Mouse (Mus musculus): ENCODE measurements around the gene Pim3. TPM values are rescaled to one million over a fixed set of nuclear protein-coding genes. Genes with fewer than 3 reads are reported as not detected.

Gene Pim3
- total RNA-seq, 1 experiment from 2014 or later: 76.5 TPM

DNA sequence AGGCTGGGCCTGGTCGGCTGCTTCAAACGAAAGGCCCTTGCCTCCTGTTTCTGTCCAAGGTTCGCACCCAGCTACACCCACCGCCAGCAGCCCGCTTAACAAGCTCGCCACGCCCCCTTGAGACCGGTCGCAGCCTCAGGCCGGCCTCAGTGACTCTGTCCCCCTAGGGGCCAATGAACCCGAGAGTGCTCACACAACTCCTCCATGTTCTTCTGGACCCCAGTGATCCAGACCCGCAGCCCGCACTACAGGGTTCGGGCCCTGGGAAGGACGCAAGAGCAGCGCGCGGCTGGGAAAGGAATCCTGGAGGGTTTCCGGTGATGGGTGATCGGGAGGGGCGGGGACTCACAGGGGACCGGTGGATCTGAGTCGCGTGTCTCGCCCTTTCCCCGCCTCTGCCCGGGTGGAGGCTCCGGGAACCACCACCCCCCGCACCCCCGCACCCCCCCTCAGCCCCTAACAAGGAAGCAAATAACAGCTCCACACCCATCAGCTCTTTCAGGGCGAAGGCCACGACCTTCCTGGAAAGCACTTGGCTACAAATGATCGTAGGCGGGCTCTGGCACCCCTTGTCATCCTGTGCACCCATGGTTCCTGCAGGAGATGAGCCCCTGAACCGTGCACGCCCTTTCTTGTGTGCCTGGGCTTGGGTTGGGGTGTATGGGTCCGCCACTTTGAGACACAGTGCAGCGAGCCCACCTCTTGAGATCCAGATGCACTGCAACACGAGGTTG is 24.6 kb upstream of the Pim3 start:
- peak; percentile 88 for DNase-seq

DNA sequence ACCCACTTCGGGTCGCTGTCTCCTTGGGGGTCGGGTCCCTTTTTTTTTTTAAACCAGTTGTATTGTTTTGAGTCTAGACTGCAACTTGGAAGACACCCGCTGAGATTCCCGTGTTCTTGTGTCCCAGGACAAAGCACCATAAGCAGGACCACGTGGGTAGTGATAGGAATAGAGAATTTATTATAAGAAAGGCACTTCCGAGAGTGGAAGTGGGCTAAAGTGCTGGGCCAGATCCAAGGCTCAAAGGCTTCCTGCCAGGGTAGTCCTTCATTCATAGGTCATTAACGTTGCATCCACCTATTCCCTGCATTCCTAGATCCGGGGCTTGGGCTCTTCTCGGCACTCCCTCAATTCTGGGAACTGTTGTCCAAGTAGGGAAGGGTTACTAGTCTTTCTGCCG is 24.0 kb upstream of the Pim3 start:
- DNase-seq: peak; percentile 77

DNA sequence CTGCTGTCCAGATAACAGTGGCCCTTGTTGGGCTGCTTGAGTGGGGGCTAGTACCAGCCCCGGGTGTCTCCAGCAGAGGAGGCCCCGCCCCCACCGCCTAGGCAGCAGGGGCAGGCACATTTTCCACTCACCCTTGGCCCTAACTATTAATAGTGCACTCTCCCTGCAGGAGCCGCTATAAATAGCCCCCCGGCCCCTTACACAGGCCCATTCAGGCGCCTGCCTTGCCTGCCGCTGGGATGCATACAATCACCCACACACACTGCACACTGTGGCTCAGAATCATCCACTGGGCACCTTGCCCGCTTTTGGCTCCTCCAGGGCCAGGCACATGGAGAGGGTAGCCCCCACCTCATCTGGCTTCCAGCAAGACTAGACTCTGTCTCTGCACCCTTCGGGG is 22.7 kb upstream of the Pim3 start:
- peak; percentile 72 for DNase-seq

DNA sequence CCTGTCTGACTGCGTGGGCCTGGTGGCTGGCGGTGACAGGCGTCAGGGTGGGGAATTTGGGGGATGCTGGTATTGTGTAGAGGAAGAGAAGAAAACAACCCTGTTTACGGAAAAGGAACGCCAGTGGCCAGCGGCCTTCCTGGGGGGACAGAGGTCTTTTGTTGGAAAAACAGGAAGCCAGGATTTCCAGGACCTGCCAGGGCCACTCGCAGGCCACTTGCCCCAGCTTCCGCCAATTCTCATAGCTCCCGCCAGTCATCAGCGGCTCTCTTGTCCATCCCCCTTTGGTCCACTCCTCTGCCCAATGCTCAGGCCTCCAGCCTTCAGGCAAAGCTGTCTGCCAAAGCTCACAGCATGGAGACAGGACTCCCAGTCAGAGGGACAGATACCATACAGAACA is 21.9 kb upstream of the Pim3 start:
- DNase-seq: peak; percentile 68

DNA sequence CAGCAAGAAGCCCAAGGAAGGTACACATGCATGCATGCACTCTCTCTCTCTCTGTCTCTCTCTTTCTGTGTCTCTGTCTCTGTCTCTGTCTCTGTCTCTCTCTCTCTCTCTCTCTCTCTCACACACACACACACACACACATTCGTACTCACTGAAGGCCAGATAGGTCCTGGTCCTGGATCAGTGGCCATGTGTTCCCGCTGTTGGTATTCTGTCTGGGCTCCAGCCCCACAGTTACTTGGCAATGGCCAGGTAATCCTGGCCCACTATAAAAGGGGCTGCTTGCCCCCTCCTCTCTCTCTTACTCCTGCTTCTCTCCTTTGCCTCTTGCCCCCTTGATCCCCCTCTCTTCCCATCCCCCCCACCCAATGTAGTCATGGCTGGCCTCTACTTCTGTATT is 20.8 kb upstream of the Pim3 start:
- DNase-seq: no peak

DNA sequence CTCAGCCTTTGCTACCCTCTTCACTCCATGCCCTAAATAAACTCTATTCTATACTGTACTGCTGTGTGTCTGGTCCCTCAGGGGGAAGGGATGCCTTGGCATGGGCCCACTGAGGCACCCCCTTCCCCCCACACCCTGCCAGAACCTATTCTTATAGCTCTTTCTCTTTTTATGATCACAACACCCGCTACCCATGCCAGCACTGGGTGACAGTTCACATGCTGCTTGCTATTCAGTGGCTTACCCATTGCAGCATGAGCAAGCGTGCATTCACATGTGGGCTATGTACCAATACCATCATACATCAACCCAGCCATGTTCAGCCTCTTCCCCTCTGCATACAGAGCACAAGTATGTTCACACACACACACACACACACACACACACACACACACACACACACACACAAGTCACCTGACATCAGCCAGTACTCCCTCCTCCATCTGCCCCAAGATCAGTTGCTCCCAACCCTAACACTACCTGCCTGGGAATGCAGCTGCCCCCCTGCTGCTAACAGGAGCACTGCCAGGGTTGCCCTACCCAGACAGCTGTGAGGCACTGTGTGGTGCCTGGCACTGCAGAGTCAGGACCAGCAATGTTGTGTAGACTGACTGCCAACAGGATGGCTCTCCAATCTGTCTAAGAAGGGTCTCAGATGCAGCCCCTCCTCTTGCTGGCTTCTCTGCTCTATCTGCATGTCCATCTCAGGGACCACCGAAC is 20.2 kb upstream of the Pim3 start:
- no peak for DNase-seq

DNA sequence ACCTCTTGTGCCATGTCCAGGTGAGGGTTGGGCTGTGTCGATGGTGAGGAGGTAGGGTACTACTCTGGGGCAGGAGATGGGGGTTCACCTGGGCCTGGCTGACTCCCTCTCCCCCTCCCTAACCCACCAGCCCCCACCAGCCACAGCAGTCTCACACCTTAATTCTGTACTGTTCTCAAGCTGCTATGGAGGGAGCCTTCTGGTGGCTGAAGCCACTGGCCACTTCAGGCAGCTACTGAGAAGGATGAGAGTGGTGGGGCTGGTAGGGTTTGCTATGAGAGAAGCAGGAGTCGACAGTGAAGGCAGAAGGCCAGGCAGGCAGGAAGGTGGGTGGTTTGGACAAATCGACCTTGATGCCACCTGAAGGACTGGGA is 19.7 kb upstream of the Pim3 start:
- no peak for DNase-seq

DNA sequence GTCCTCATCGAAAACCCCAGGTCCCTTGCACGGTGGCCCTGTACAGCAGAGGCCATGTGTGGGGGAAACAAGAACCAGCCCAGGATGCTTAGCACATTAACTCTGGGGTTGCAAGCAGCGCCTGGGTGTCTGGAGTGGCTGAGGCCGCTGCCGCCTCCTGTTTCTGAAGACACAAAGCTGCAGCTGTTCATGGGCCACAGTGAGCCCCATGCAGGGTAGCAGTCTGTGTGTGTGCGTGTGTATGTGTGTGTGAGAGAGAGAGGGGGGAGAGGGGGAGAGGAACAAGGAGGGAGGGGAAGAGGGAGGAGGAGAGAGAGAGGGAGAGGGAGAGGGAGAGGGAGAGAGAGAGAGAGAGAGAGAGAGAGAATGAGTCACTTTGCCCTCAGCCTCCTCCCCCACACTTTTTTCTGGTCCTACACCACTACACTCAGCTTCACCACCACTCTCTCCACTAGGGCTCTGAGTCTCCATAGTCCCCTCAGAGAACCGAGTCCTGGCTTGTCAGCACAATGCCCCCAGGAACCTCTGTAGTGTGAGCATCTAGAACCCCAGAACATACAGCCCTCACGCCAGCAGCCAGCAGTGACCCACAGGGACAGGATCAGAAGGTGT is 18.4 kb upstream of the Pim3 start:
- DNase-seq: peak; percentile 27

DNA sequence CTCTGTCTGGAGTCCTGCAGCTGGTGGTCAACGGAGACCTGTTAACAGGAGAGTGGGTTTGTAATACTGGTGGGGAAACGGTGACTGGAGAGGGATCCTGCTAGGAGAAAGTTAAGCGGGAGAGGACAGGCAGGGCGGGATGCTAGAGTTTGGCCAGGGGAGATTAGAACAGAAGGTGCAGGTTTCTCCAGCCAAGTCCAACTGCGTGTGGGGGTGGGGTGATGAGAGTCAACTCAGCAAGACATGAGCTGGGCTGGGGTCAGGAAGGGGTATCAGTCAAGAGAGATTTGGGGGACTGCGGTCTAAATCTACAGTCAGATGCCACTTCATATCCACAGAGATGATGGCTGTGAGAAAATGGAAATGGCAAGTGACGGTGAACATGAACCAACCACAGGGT is 17.0 kb upstream of the Pim3 start:
- DNase-seq: no peak

DNA sequence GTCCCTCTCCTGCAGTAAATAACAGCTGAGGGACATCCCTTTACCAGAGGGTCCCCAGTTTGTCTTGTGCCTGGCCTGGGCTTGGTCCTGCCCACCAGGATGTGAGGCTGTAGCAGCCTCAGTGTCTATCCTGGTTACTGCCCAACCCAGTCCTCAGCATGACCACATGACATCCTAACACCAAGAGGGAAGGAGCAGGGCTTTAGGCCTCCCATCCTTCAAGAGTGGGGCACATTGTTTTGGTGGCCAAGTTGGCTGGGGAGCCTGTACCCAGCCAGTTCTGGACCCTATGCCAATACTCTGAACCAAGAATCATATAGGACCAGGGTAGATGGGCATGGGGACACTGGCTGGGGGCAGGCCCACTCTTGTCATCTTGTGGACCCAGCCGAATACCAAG is 13.3 kb upstream of the Pim3 start:
- no peak for DNase-seq

DNA sequence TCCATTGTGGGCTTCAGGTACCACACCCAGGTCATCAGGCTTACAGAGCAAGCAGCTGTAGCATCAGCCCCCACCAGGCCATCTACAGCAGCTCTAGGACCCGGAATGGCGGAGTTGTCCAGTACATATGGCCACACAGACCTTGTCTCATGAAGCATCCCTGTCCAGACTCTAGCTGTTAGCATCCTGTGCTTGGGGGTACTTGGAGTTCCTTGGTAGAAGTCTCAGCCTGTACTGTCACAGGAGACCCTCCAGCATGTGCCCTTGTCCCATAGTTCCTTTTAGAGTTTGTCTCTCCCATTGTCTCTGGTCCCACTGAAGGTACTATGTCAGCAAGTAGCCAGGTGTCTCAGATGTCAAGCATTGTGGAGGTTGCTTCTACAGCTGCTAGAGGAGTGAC is 12.4 kb upstream of the Pim3 start:
- DNase-seq: no peak

DNA sequence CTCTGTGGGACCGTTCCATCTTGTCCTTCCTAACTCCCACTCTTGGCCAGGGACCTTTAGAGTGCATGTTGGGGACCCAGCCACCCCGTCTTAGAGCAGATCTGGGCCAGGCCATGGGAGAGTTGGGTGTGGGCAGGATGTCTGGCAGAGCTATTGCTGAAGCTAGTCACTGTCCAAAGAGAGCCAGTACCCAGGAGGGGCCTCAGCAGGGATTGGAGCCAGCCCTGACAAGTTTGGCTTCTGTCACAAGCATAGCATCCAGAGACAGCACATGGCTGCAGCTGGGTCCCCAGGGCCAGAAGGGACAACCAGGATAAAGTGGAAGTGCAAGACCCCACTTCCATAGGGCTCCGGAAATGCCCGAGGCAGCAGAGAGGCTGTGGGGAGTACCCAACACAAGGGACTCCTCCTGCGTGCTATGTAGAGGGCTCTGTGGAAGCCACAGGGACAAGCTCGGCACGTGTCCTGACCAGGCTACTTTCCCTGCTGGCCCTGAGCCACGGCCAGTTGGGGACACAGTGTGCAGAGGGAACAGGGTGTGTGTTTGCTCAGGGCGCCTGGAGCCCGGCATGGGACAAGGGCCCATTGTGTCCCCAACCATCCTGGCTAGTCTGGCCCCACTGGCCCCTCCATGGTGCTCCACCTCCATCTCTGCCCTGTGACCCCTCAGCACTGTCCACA is 11.7 kb upstream of the Pim3 start:
- peak; percentile 90 for DNase-seq

DNA sequence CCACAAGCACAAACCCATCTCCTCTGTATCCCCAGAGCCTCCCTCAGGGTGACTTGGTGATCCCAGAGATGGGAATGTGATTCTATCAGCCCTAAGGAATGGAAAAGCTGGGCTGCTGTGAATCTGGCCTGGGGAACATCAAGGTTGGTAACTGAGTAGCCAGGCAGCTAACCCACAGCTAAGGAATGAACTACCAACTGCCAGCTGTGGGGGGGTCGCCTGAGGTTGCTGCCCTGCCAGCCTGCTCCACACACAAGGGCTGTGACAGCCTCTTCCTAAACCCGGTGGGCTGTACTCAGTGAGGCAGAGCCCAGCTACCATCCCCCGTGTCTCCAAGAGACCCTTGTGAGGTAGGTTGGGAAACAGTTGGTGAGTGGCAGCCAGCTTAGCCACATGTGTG is 10.9 kb upstream of the Pim3 start:
- DNase-seq: no peak

DNA sequence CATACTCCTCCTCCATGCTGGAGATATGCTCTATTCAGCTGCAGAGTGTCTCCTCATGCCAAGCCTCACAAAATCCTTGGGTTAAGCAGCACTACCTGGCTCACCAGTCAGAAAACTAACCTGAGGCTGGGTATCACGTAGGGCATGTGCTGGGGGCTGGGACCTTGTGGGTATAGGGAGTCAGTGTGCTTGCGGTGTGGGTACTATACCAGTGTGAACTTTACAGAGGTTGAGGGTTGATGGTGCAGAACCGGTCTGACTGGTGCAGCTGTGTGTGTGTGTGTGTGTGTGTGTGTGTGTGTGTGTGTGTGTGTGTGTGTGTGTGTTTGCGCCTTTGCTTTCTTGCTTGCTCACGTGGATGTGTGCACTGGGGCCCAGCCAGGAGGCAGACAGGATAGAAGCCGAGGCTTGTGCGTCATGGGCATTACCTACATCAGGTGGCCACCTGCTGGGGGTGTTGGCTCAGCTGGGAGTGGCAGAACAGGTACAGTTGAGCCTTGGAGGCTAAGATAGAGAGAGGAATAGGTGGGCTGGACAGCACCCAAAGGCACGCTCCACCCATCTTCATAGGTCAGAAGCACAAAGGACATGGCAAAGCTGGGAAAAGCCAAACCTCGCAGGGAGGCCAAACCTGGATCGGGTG is 10.4 kb upstream of the Pim3 start:
- peak; percentile 45 for DNase-seq

DNA sequence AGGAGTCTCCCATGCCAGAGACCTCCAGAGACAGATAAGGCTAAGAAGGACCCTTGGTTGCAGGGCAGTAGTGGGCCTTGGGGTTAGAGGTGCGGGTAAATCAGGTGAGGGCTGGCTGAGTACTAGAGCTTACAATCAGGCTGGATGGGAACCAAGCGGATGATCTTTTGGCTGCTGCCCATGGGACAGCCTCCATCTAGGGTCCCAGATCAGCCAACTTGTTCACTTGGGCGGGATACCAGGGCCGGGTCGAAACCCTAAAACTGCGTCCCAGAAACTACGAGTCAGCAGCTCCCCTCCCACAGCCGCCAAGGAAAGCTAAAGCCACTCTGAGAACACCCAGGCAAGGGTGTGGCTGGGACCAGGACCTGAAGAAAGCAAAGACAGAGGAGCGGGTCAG is 8.9 kb upstream of the Pim3 start:
- DNase-seq: no peak

DNA sequence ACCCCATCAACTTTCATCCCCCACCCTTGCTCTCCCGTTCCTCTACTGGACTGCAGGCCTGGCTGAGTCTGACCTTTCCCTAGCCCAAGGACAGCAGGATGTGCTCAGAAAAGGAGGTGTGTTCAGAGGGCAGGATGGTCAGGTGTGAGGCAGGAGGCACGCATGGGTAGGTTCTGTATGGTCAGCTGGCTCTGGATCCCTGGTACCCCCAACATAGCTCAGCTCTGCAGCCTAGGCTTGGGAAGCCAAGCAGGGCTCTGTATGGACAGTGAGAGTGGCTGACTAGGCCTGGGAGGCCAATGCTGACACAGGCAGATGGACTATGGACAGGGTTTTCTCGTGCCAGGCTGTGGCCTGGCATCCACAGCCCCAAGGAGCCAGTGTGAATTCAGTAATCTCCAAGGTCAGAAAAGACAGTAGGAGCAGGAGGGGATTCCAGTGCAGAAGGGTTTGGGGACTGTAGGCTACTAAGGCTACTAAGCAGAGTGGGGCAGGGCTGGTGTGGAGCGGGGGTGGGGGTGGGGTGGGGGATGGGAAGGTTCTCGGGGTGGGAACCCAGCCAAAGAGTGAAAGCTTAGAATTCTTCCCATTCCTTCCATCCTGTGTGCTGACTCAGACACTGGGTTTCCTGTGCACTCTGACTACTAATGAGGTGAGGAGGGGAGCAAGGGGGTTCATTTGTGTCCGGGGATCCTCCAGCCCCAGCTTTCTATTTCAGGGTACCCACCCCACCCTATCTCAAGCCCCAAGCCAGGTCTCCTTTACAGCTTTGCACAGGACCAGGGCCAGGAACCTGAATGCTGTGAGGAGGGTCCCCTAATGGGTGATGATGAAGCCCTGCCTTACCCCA is 7.6 kb upstream of the Pim3 start:
- DNase-seq: peak; percentile 38

DNA sequence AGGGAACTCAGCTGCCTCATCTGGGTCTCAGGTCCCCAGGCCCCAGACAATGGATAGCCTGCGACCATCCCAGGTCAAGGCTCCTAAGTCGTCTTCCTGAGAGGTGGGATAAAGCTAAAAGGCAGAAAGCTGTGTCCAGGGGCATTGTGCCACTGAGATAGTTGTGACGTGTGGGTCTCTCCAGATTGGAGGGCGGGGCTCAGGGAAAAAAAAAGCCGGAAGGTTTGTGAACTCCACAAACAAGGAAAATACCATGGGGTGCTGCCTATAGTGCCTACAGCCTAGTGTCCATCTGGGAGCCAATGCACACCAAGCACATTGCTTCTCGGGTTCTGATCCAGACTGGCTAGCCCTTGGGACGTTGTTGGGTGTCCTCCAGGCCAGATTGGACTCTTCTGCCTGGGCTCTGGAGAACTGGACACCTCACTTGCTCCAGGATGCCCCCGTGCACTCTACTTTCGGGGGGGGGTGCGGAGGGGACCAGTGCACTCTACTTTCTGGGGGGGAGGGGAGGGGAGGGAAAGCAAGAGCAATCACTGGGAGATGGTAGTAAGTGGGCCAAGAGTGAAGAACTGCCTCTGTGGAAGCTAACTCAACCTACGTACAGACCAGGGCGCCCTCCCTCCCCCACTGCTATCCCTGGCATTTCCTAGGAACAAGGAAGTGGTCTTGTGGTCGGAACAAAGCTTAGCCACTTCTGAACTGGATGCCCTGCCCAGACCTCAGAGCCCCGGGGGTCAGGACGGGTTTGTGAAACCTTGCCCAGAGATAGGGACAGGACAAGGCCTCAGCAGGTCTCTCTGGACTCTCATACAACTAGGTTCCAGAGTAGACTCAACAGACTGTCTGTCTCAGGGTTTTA is 6.8 kb upstream of the Pim3 start:
- peak; percentile 40 for DNase-seq

DNA sequence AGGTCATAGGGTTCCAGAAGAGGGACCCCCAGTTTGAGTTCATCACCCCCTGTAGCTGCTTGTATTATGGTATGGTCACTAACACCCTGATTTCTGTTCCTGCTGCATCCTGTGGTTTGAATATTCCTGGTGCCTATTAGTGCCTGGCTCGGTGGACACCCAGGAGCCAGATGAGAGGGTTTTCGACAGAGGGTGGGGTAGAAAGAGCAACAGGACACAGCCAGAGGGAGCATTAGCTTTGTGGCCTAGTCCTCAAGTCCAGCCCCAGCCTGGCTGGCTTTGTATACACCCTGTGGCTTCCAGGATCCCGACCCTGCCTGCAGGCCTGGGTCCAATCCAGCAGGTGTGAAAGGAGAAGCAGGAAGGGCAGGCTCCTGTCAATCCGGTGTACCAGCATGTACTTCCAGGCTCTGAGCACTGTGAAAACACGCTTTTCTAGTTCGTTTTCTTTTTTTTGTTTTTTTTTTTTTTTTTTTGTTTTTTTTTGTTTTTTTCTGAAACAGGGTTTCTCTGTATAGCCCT is 6.0 kb upstream of the Pim3 start:
- DNase-seq: no peak

DNA sequence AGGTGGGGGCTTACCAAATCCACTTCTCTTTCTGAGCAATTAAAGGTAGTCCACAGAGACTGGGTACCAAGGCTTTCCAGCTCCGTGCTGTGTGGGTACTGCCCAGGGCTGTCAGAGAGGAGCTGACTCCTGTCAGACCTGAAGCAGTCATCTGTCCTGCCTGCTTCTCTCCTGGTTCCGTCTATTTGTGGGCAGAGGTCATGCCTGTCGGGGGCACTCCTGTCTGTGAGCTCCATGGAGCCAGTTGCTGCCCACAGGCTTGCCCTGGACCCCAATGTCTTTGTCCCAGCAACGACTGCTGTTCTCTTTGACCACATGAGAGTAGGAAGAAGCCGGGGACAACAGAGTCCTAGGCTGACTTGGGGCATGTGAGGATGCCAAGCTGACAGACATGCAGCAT is 5.4 kb upstream of the Pim3 start:
- no peak for DNase-seq

DNA sequence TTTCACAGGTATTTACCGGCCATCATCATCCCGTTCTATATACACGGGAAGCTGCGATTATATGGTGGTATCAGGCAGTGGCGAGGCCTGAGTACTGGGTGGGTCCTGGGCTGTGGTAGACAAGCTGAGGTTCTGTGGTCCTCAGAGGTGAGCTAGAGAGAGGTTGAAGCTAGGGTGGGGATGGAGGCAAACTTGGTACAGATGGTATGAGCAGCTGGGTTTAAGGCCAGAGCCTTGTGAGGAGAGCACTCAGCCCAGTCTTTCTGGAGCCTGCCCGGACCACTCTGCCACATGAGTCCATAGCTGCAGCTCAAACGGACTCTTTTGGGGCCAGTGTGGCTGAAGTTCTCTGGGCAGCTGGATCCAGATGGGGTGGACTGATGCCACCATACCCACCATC is 4.6 kb upstream of the Pim3 start:
- no peak for DNase-seq
